19 mouse cellular contexts compared by ENCODE assay signal in the genomic region with DNA sequence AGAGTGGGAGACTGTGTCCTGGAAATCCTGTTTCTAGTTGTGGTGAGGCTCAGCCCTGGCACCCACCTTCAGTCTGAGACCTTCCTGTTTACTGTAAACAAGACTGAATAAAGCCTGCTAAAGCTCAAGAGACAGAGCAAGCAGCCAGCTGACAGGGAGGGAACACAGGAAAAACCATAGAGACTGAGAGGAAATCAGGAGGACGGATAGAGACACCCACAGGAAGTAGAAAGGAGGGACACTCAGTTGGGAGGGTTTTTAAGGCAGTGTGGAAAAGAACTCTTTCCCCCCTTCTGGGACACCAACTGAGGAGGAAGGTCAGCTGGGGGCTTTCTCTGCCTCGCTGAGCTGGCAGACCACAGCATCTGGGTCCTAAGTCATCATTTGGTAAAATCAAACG. TPM values are rescaled to one million over a fixed set of nuclear protein-coding genes. Genes with fewer than 3 reads are reported as not detected.
DNase-seq lines count a peak whose midpoint lies in the region; ATAC-seq and TF ChIP-seq lines count a peak whose summit lies in the region.
"Had no signal": no experiment of that assay in that cellular context is flagged by ENCODE, and none has a peak within 500 bp of the region (broad histone marks: within the 10 kb centered on the region; RNA-seq: fewer than 3 reads in every experiment).

No protein-coding gene starts in this region.

- H3K79me2 ChIP-seq in MEL (ENCODE audit: control insufficient read depth, insufficient read depth, low read length, poor library complexity) = no peaks in the 10 kb centered on the region

- 69% methylated on average over 3 of the region's 3 CpGs for WGBS in kidney, embryonic 14.5 days
- 53% methylated on average over 3 of the region's 3 CpGs for WGBS in lung, postnatal 0 days
- WGBS in lung, adult 2 months = 44% methylated on average over 3 of the region's 3 CpGs
- 81% methylated on average over 3 of the region's 3 CpGs for WGBS in limb, embryonic 10.5 days
- WGBS in midbrain, embryonic 10.5 days = 76% methylated on average over 3 of the region's 3 CpGs

- no peak for DNase-seq in kidney, adult 18-20 months
- DNase-seq in lung, postnatal 0 days (ENCODE audit: low spot score) = peak; percentile 60
- DNase-seq in lung, adult 2 months = no peak
- peak; percentile 21 for DNase-seq in MEL (ENCODE audit: low read depth, low spot score)
- no peak for DNase-seq in limb, embryonic 10.5 days (ENCODE audit: low spot score)
- no peak for DNase-seq in midbrain, embryonic 10.5 days (ENCODE audit: low spot score)
- DNase-seq: cerebellum, adult 8-10 months; gastrocnemius, postnatal 25 days; layer of hippocampus, adult 9-11 months; left cerebral cortex, postnatal 4 days; liver, postnatal 0 days; retina, postnatal 1 day; right cerebral cortex, postnatal 4 days; thymus, adult 2 months had no signal

- H3K9ac ChIP-seq in kidney, embryonic 14.5 days (ENCODE audit: low read depth, low read length) = no peak overlapping the region
- no peak overlapping the region for H3K9ac ChIP-seq in lung, postnatal 0 days (replicated peaks; ENCODE audit: low read depth)
- H3K9ac ChIP-seq in MEL (ENCODE audit: control insufficient read depth, low read depth, low read length, poor library complexity, severe bottlenecking) = no peak overlapping the region
- H3K9ac ChIP-seq: liver, postnatal 0 days had no signal

- H3K36me3 ChIP-seq in kidney, embryonic 14.5 days (ENCODE audit: control insufficient read depth, insufficient read depth, low read length) = no peaks in the 10 kb centered on the region
- no peaks in the 10 kb centered on the region for H3K36me3 ChIP-seq in lung, postnatal 0 days (ENCODE audit: insufficient read depth, low read length)
- no peaks in the 10 kb centered on the region for H3K36me3 ChIP-seq in MEL (ENCODE audit: control insufficient read depth in 1 of 2, insufficient read depth in 2 of 2, low read length in 2 of 2)
- no peaks in the 10 kb centered on the region for H3K36me3 ChIP-seq in limb, embryonic 10.5 days
- no peaks in the 10 kb centered on the region for H3K36me3 ChIP-seq in midbrain, embryonic 10.5 days

- no peaks in the 10 kb centered on the region for H3K27me3 ChIP-seq in kidney, embryonic 14.5 days (ENCODE audit: control insufficient read depth, insufficient read depth, low read length)
- no peaks in the 10 kb centered on the region for H3K27me3 ChIP-seq in lung, postnatal 0 days (replicated peaks; ENCODE audit: insufficient read depth, low read length)
- no peaks in the 10 kb centered on the region for H3K27me3 ChIP-seq in MEL (ENCODE audit: control insufficient read depth in 1 of 2, insufficient read depth in 2 of 2, low read length in 2 of 2)
- H3K27me3 ChIP-seq in limb, embryonic 10.5 days (ENCODE audit: low read depth, poor library complexity, severe bottlenecking) = no peaks in the 10 kb centered on the region
- no peaks in the 10 kb centered on the region for H3K27me3 ChIP-seq in midbrain, embryonic 10.5 days (ENCODE audit: low read depth, poor library complexity, severe bottlenecking)

- no peak for TF ChIP-seq EP300 in lung, postnatal 0 days (IDR thresholded peaks at IDR 0.05)
- TF ChIP-seq EP300 in MEL (IDR thresholded peaks at IDR 0.05; ENCODE audit: low read depth in 1 of 2, low read length in 2 of 2) = no peak

- H3K27ac ChIP-seq in kidney, embryonic 14.5 days (ENCODE audit: low read depth, low read length) = no peak overlapping the region
- no peak overlapping the region for H3K27ac ChIP-seq in lung, postnatal 0 days (ENCODE audit: low read length)
- no peak overlapping the region for H3K27ac ChIP-seq in MEL (ENCODE audit: control insufficient read depth, low read depth, low read length)
- peak overlapping the region; percentile 12; the same call in 1 of the 2 replicates for H3K27ac ChIP-seq in limb, embryonic 10.5 days
- H3K27ac ChIP-seq in midbrain, embryonic 10.5 days (replicated peaks) = no peak overlapping the region
- H3K27ac ChIP-seq: left cerebral cortex, adult 2 months had no signal

- H3K9me3 ChIP-seq in kidney, embryonic 14.5 days (ENCODE audit: control insufficient read depth, low read length) = no peaks in the 10 kb centered on the region
- H3K9me3 ChIP-seq in lung, postnatal 0 days (ENCODE audit: low read length) = no peaks in the 10 kb centered on the region
- no peaks in the 10 kb centered on the region for H3K9me3 ChIP-seq in MEL (replicated peaks; ENCODE audit: insufficient read depth, low read length)
- H3K9me3 ChIP-seq in limb, embryonic 10.5 days (replicated peaks) = no peaks in the 10 kb centered on the region
- H3K9me3 ChIP-seq in midbrain, embryonic 10.5 days (replicated peaks) = no peaks in the 10 kb centered on the region

- TF ChIP-seq RAD21 in MEL (IDR thresholded peaks at IDR 0.05; ENCODE audit: low read depth, low read length) = no peak

- peak overlapping the region; percentile 8 for H3K4me2 ChIP-seq in kidney, embryonic 14.5 days (replicated peaks; ENCODE audit: low read depth, low read length)
- no peak overlapping the region for H3K4me2 ChIP-seq in lung, postnatal 0 days (replicated peaks; ENCODE audit: low read depth, low read length)
- H3K4me2 ChIP-seq: midbrain, embryonic 11.5 days had no signal

- TF ChIP-seq POLR2A in lung, adult 2 months (IDR thresholded peaks at IDR 0.05; ENCODE audit: borderline replicate concordance, extremely low read depth, low read depth, low read length) = no peak
- TF ChIP-seq POLR2A in MEL (IDR thresholded peaks at IDR 0.05; ENCODE audit: control insufficient read depth in 1 of 2, insufficient read depth in 1 of 2, low read depth in 1 of 2, low read length in 2 of 2, poor library complexity in 1 of 2) = no peak

- H3K4me1 ChIP-seq in kidney, embryonic 14.5 days (ENCODE audit: control insufficient read depth, insufficient read depth, low read length) = no peaks in the 10 kb centered on the region
- H3K4me1 ChIP-seq in lung, postnatal 0 days (ENCODE audit: insufficient read depth, low read depth, low read length) = no peaks in the 10 kb centered on the region
- H3K4me1 ChIP-seq in lung, adult 2 months (ENCODE audit: control insufficient read depth, insufficient read depth, low read length) = no peaks in the 10 kb centered on the region
- H3K4me1 ChIP-seq in MEL (ENCODE audit: control insufficient read depth in 1 of 2, insufficient read depth in 2 of 2, low read length in 2 of 2) = no peaks in the 10 kb centered on the region; a peak in 1 of 4 replicates
- peaks cover 2% of the 10 kb centered on the region; the same call in 1 of the 2 replicates for H3K4me1 ChIP-seq in limb, embryonic 10.5 days
- no peaks in the 10 kb centered on the region for H3K4me1 ChIP-seq in midbrain, embryonic 10.5 days

- ATAC-seq in kidney, embryonic 14.5 days (ENCODE audit: low FRiP score, low TSS enrichment) = no peak
- no peak; the same call in 1 of the 2 replicates for ATAC-seq in lung, postnatal 0 days
- ATAC-seq: forebrain, embryonic 16.5 days; liver, postnatal 0 days had no signal

- TF ChIP-seq CTCF in lung, postnatal 0 days (IDR thresholded peaks at IDR 0.05) = no peak
- no peak for TF ChIP-seq CTCF in lung, adult 2 months (IDR thresholded peaks at IDR 0.05; ENCODE audit: insufficient read depth, low read length)
- no peak for TF ChIP-seq CTCF in MEL (IDR thresholded peaks at IDR 0.05 in 2 of 3, conservative IDR thresholded peaks at IDR 0.05 in 1 of 3; ENCODE audit: control insufficient read depth in 1 of 3, insufficient read depth in 1 of 3, low read depth in 2 of 3, low read length in 3 of 3, poor library complexity in 1 of 3, severe bottlenecking in 1 of 3)

- no peak overlapping the region for H3K4me3 ChIP-seq in kidney, embryonic 14.5 days (ENCODE audit: low read length)
- no peak overlapping the region for H3K4me3 ChIP-seq in lung, postnatal 0 days (ENCODE audit: low read depth, low read length)
- no peak overlapping the region for H3K4me3 ChIP-seq in lung, adult 2 months (replicated peaks; ENCODE audit: extremely low read depth, low read depth, low read length)
- no peak overlapping the region for H3K4me3 ChIP-seq in MEL (ENCODE audit: control insufficient read depth in 1 of 2, insufficient read depth in 1 of 2, low read depth in 2 of 2, low read length in 2 of 2)
- H3K4me3 ChIP-seq in limb, embryonic 10.5 days = no peak overlapping the region
- H3K4me3 ChIP-seq in midbrain, embryonic 10.5 days = no peak overlapping the region
- H3K4me3 ChIP-seq: left cerebral cortex, adult 2 months had no signal

TF ChIP-seq in MEL, 35 proteins besides CTCF, POLR2A, EP300 and RAD21:
- no peak for TF ChIP-seq RCOR1 (IDR thresholded peaks at IDR 0.05; ENCODE audit: low read depth, low read length)
- TF ChIP-seq HCFC1 (IDR thresholded peaks at IDR 0.05; ENCODE audit: low read depth, low read length) = no peak
TF ChIP-seq in MEL: peak in this region for 0.

RNA-seq across cellular contexts. Expression of a gene that starts 23.2 kb away (rescaled TPM):
- polyA plus RNA-seq in kidney, embryonic 14.5 days (2014; fragmentation: Nextera tagmentation; extraction: Ambion mirVana) = not detected in 2 replicates
- polyA plus RNA-seq in lung, postnatal 0 days (2015; fragmentation: Nextera tagmentation; extraction: Ambion mirVana) = 1.6 and 2.3 TPM in 2 replicates
- polyA plus RNA-seq in lung, adult 2 months (2012; rRNA removed) = 0.52 and 1.1 TPM in 2 replicates
- not detected in 2 replicates for total RNA-seq in MEL (2012; rRNA removed)
- not detected for polyA plus RNA-seq in MEL (2012; ENCODE audit: insufficient read depth in 1 of 2, insufficient read length in 2 of 2, low read depth in 1 of 2, low replicate concordance in 2 of 2, missing spikeins in 1 of 2)
- polyA plus RNA-seq in limb, embryonic 10.5 days (2016; fragmentation: Nextera tagmentation; extraction: Ambion mirVana) = 0.16 and 0.19 TPM in 2 replicates
- polyA plus RNA-seq in midbrain, embryonic 10.5 days (2016; fragmentation: Nextera tagmentation; extraction: Ambion mirVana) = 0.07 and 0.14 TPM in 2 replicates
- total RNA-seq: hematopoietic stem cell, adult 5-6 weeks had no signal

Comparison
In these comparisons a context has a peak if more than half of its experiments do, and no peak if none do; other contexts are left out.
1. DNase-seq: peak in lung, postnatal 0 days (single experiment) and MEL (single experiment); none in kidney, adult 18-20 months (single experiment), lung, adult 2 months (single experiment), limb, embryonic 10.5 days (single experiment) and midbrain, embryonic 10.5 days (single experiment).